Mouse (Mus musculus) liver, embryonic 14.5 days (tissue): ENCODE results near the gene Pip4k2c. TPM values are rescaled to one million over a fixed set of nuclear protein-coding genes. Genes with fewer than 3 reads are reported as not detected.

Experiments
- ATAC-seq: fragments of 200-750 bp; cut with Nextera tagmentation; 2 replicates; pipeline ENCODE4 v1.8.0; 2017; ENCODE audit warnings: moderate number of reproducible peaks, mild to moderate bottlenecking, moderate library complexity; ENCODE audit not compliant: insufficient read depth
- DNase-seq, 3 experiments: peaks; one replicate each; pipeline ENCODE4 v3.0.0-alpha.2; 2012 to 2013; ENCODE audit warnings: low read depth in 3 of 3, low spot score in 3 of 3
- H3K27ac ChIP-seq: fragments of 300-500 bp; sonication (generic); 2 replicates; pipeline ENCODE4 v1.5.1; 2014; ENCODE audit warnings: moderate library complexity, mild to moderate bottlenecking, control low read depth, inconsistent platforms
- H3K27me3 ChIP-seq: fragments of 300-500 bp; sonication (generic); 2 replicates; pipeline ENCODE4 v1.6.1; 2014; ENCODE audit warnings: mild to moderate bottlenecking, low read length, moderate library complexity; ENCODE audit not compliant: control insufficient read depth, insufficient read depth
- H3K36me3 ChIP-seq: fragments of 300-500 bp; sonication (generic); replicated peaks from 2 replicates; pipeline ENCODE4 v1.6.1; 2014; ENCODE audit warnings: low read depth; ENCODE audit not compliant: control insufficient read depth, insufficient read depth
- H3K4me1 ChIP-seq, 2 experiments: fragments of 200-500 bp in 1 of 2; fragments of 300-500 bp in 1 of 2; sonication (generic) in 1 of 2; replicated peaks; 2 replicates each; pipeline ENCODE4 v1.6.1; 2012 to 2014; ENCODE audit warnings: antibody characterized with exemption in 1 of 2, inconsistent platforms in 1 of 2, low read length in 1 of 2; ENCODE audit not compliant: control insufficient read depth in 2 of 2, insufficient read depth in 2 of 2
- H3K4me2 ChIP-seq: fragments of 300-500 bp; sonication (generic); 2 replicates; pipeline ENCODE4 v1.6.1; 2014; ENCODE audit warnings: low read depth, mild to moderate bottlenecking, control low read depth, moderate library complexity
- H3K4me3 ChIP-seq, 2 experiments: fragments of 200-500 bp in 1 of 2; fragments of 300-500 bp in 1 of 2; sonication (generic) in 1 of 2; 2 replicates each; pipeline ENCODE4 v1.5.1; 2012 to 2014; ENCODE audit warnings: low read depth in 2 of 2, low read length in 2 of 2, mild to moderate bottlenecking in 2 of 2, control low read depth in 1 of 2, inconsistent platforms in 1 of 2, moderate library complexity in 1 of 2; ENCODE audit not compliant: insufficient read depth in 1 of 2
- H3K9ac ChIP-seq: fragments of 300-500 bp; sonication (generic); replicated peaks from 2 replicates; pipeline ENCODE4 v1.6.1; 2014; ENCODE audit warnings: mild to moderate bottlenecking, control low read depth, moderate library complexity
- H3K9me3 ChIP-seq: fragments of 300-500 bp; sonication (generic); 2 replicates; pipeline ENCODE4 v1.6.1; 2016; ENCODE audit warnings: low read length, mixed read lengths; ENCODE audit not compliant: control insufficient read depth
- CTCF ChIP-seq: IDR thresholded peaks from 2 replicates; pipeline ENCODE4 v1.5.1; 2016; ENCODE audit warnings: antibody characterized with exemption, low read depth, control low read depth
- EP300 ChIP-seq: IDR thresholded peaks from 2 replicates; pipeline ENCODE4 v1.6.1; 2016; ENCODE audit warnings: antibody characterized with exemption, low read depth
- WGBS: fragments of 180-500 bp; shearing (Covaris S2); extraction: QIAGEN DNeasy Blood & Tissue Kit; methylation state at CpG from one replicate; pipeline ENCODE4 v1.1.7; 2014; ENCODE audit not compliant: insufficient replicate concordance; 5-methylcytosine and 5-hydroxymethylcytosine counted together
- polyA plus RNA-seq, 2 experiments: library from polyadenylated mRNA; depleted of rRNA in 1 of 2; stranded (reverse) in 1 of 2; unstranded in 1 of 2; fragments of >200 nt; fragmentation: Nextera tagmentation in 1 of 2; extraction: Ambion mirVana in 1 of 2; gene quantifications; 2 replicates each; pipeline versions ENCODE4 v1.2.1 to v1.2.3; 2012 to 2014

Pip4k2c gene
- polyA plus RNA-seq, 2 experiments = 25.7 to 31.2 TPM

- peaks cover 28% of the 10 kb centered on the region for H3K27me3 ChIP-seq
These were observed 37.2 kb downstream of the Pip4k2c start for GRCm38 (mm10) chr10:127174170-127174569.

DNA sequence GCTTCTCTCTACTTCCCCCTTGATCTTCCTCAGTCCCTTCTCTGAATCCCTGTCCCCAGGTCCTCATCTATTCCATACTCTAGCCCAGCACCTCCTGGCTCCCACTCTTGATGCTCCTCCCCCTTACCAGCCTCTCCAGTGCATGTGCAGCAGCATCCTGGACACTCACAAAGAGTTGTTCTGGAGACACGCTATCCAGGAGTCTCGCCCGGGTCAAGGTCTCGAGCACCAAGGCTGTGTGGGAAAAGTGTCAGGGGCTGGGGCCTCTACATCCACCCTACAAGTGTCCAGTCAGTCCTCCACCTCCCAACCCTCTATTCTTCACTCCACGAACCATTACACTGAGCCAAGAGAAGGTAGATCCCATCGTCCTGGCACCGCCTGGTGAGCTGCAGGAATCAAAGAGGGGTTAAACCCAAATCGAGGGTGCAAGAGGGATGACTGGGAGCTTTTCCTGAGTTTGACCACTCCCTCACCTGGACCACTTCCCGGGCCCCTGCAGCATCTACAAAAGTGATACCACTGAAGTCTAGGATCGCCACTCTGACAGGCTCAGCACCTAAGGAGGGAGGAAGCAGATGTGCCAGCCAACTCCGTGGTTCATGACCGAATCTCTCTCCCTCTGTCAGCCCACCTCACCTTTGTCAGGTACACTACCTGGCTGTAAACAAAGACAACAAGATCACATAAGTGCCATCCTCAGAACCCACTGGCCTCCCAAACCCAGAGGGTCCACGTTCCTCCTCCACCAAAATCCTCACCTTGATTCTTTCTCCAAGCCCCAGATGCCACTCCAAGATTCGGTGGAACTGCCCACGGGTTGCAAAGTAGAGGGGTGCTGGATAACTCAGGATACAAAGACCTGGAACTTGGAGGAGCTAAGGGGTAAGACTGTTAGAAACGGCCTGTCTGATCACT is 38.0 kb downstream of the Pip4k2c start:
- Histone ChIP-seq H3K9ac (no peak overlapping the region), H3K9me3 (no peaks in the 10 kb centered on the region), H3K27ac (no peak overlapping the region), H3K4me2 (no peak overlapping the region), H3K27me3 (peaks cover 21% of the 10 kb centered on the region), H3K4me1 (peaks cover 11 to 13% of the 10 kb centered on the region in 2 experiments), H3K4me3 (no peak overlapping the region), H3K36me3 (no peaks in the 10 kb centered on the region)
- no peak for ATAC-seq
- no peak for DNase-seq
- 65% methylated on average over 16 of the region's 16 CpGs for WGBS
- no peak for TF ChIP-seq CTCF
- TF ChIP-seq EP300 = no peak

More at GRCm38 (mm10) chr10:127174170-127174569, 37.2 kb downstream of the Pip4k2c start:
- no peak for TF ChIP-seq CTCF
- 63% methylated on average over 7 of the region's 7 CpGs for WGBS
- no peak overlapping the region for H3K4me2 ChIP-seq
- no peak overlapping the region for H3K9ac ChIP-seq
- no peaks in the 10 kb centered on the region for H3K9me3 ChIP-seq
- H3K4me3 ChIP-seq = no peak overlapping the region
- ATAC-seq (no peak), DNase-seq (no peak)
- no peaks in the 10 kb centered on the region for H3K36me3 ChIP-seq
- H3K27ac ChIP-seq = no peak overlapping the region
- H3K4me1 ChIP-seq = peaks cover 11 to 13% of the 10 kb centered on the region in 2 experiments

GRCm38 (mm10) chr10:127171631-127172200 is 39.7 kb downstream of the Pip4k2c start:
- H3K27me3 ChIP-seq = peaks cover 11% of the 10 kb centered on the region
- no peaks in the 10 kb centered on the region for H3K9me3 ChIP-seq
- WGBS = 77% methylated on average over 15 of the region's 15 CpGs
- no peak for DNase-seq
- H3K9ac ChIP-seq = no peak overlapping the region
- H3K4me1 ChIP-seq = peaks cover 2 to 8% of the 10 kb centered on the region in 2 experiments; a peak in 3 of 4 replicates
- H3K36me3 ChIP-seq = no peaks in the 10 kb centered on the region
- ATAC-seq = no peak
- no peak for TF ChIP-seq CTCF
- H3K4me2 ChIP-seq = no peak overlapping the region
- no peak overlapping the region for H3K27ac ChIP-seq
- H3K4me3 ChIP-seq = no peak overlapping the region

GRCm38 (mm10) chr10:127170837-127171272 is 40.5 kb downstream of the Pip4k2c start:
- Histone ChIP-seq H3K36me3 (no peaks in the 10 kb centered on the region), H3K9ac (no peak overlapping the region), H3K4me2 (peak overlapping the region; percentile 70), H3K27ac (no peak overlapping the region), H3K9me3 (no peaks in the 10 kb centered on the region), H3K27me3 (peaks cover 16% of the 10 kb centered on the region), H3K4me1 (peaks cover 4 to 13% of the 10 kb centered on the region in 2 experiments; a peak in 3 of 4 replicates), H3K4me3 (peak overlapping the region; percentile 45 to 59)
- 2% methylated on average over 29 of the region's 29 CpGs for WGBS
- peak; percentile 95 for TF ChIP-seq CTCF
- TF ChIP-seq EP300 = no peak
- ATAC-seq (peak; percentile 73), DNase-seq (peak in 1 of 3 experiments; percentile 62)

- Histone ChIP-seq H3K9ac (no peak overlapping the region), H3K4me3 (no peak overlapping the region), H3K4me1 (peaks cover 4 to 13% of the 10 kb centered on the region in 2 experiments; a peak in 3 of 4 replicates), H3K9me3 (no peaks in the 10 kb centered on the region), H3K4me2 (peak overlapping the region; percentile 70), H3K27ac (no peak overlapping the region), H3K27me3 (peaks cover 24% of the 10 kb centered on the region), H3K36me3 (no peaks in the 10 kb centered on the region)
- WGBS = 7% methylated on average over 22 of the region's 22 CpGs
- ATAC-seq = no peak
- DNase-seq = no peak
- TF ChIP-seq EP300 (no peak), CTCF (peak; percentile 53)
These were observed 41.4 kb downstream of the Pip4k2c start for GRCm38 (mm10) chr10:127170002-127170401.
